Mouse (Mus musculus) midbrain, postnatal 0 days (tissue): ENCODE measurements around the gene Gxylt1. TPM values are rescaled to one million over a fixed set of nuclear protein-coding genes. Genes with fewer than 3 reads are reported as not detected.
"Not testable (repeated sequence)": the region's sequence is repeated elsewhere in the genome, so short reads cannot be mapped to it uniquely, and the experiment has no call there.

ENCODE experiments used
- ATAC-seq: fragments of 200-750 bp; cut with Nextera tagmentation; 2 replicates; pipeline ENCODE4 v1.8.0; 2017; ENCODE audit warnings: moderate number of reproducible peaks, mild to moderate bottlenecking, moderate TSS enrichment, moderate library complexity; ENCODE audit not compliant: low FRiP score
- DNase-seq: peaks from one replicate; pipeline ENCODE4 v3.0.0-alpha.2; 2015; ENCODE audit warnings: low spot score
- H3K27ac ChIP-seq: fragments of 300-500 bp; sonication (generic); 2 replicates; pipeline ENCODE4 v1.5.1; 2014; ENCODE audit warnings: low read depth, mild to moderate bottlenecking, low read length, mixed read lengths
- H3K27me3 ChIP-seq: fragments of 300-500 bp; sonication (generic); 2 replicates; pipeline ENCODE4 v1.6.1; 2014; ENCODE audit warnings: low read length, control low read depth, mixed read lengths; ENCODE audit not compliant: insufficient read depth
- H3K36me3 ChIP-seq: fragments of 300-500 bp; sonication (generic); 2 replicates; pipeline ENCODE4 v1.6.1; 2014; ENCODE audit warnings: low read length, control low read depth, mixed read lengths; ENCODE audit not compliant: insufficient read depth
- H3K4me1 ChIP-seq: fragments of 300-500 bp; sonication (generic); 2 replicates; pipeline ENCODE4 v1.6.1; 2014; ENCODE audit warnings: mild to moderate bottlenecking, control low read depth, antibody characterized with exemption, low read length, mixed read lengths; ENCODE audit not compliant: insufficient read depth
- H3K4me2 ChIP-seq: fragments of 300-500 bp; sonication (generic); 2 replicates; pipeline ENCODE4 v1.6.1; 2014; ENCODE audit warnings: low read depth, mild to moderate bottlenecking, low read length, mixed read lengths; ENCODE audit not compliant: poor library complexity, severe bottlenecking
- H3K4me3 ChIP-seq: fragments of 300-500 bp; sonication (generic); 2 replicates; pipeline ENCODE4 v1.5.1; 2014; ENCODE audit warnings: low read depth, mild to moderate bottlenecking, low read length, moderate library complexity
- H3K9ac ChIP-seq: fragments of 300-500 bp; sonication (generic); replicated peaks from 2 replicates; pipeline ENCODE4 v1.6.1; 2014; ENCODE audit warnings: mild to moderate bottlenecking, low read length, moderate library complexity, mixed read lengths; ENCODE audit not compliant: poor library complexity, severe bottlenecking
- H3K9me3 ChIP-seq: fragments of 300-500 bp; sonication (generic); 2 replicates; pipeline ENCODE4 v1.6.1; 2016; ENCODE audit warnings: low read length, control low read depth
- CTCF ChIP-seq: IDR thresholded peaks from 2 replicates; pipeline ENCODE4 v1.5.1; 2016; ENCODE audit warnings: antibody characterized with exemption, mild to moderate bottlenecking
- WGBS: fragments of 180-500 bp; shearing (Covaris S2); extraction: QIAGEN DNeasy Blood & Tissue Kit; methylation state at CpG from one replicate; pipeline ENCODE4 v1.1.7; 2014; 5-methylcytosine and 5-hydroxymethylcytosine counted together
- polyA plus RNA-seq: library from polyadenylated mRNA; unstranded; fragments of >200 nt; fragmentation: Nextera tagmentation; extraction: Ambion mirVana; gene quantifications from 2 replicates; pipeline ENCODE4 v1.2.1, GENCODE M21; 2015
- total RNA-seq: library from RNA; depleted of rRNA; stranded (reverse); fragments of >200 nt; gene quantifications from 2 replicates; pipeline ENCODE4 v1.2.3, GENCODE M21; 2014; rRNA removed

Gxylt1 gene
- total RNA-seq (5.0 and 7.7 TPM in 2 replicates), polyA plus RNA-seq (2.8 and 3.8 TPM in 2 replicates)

DNA sequence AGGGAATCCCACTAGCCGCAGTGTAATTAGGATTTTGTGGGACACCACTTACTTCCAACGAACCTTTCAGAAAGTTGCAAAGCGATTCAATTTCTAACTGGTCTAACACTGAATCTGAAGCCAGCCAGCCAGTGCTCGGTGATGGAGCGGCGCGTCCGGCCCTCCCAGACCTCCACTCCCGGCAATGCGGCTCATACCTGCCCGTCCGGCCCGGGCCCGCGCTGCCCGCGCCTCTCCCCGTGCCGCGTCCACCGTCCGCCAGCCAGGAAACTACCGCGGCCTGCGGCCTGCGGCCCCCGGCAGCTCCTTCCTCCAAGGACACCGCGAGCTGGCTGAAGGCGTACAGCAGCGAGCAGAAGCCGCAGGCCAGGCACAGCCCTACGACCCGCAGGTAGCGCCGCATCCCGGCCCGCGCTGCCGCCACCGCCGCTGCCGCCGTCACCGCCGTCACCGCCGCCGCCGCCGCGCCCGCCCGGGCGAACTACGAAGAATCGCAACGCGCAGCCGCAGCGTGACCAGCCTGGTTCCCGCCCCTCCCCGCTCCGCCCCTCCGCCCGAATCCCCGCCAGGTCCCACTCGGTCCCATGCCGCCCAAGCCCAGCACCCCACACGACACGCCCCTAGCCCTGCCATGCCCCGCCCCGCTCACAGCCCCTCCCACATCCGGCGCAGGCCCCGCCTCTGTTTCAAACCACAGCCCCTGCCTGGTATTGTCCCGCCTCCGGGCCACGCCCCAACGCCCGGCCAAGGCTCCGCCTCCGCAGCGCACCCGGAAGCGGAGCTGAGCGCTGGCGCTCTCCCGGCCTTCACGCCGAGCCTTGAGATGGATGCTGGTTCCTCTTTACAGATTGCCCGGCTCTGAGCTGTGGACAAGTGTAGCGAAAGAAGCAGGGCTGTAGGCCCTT lies at the start of gene Gxylt1:
Gene Gxylt1, minus strand, starts transcription at position 501 of the 905 bp plus-strand sequence.
- under 1% methylated on average over 72 of the region's 93 CpGs for WGBS
- Histone ChIP-seq H3K4me3 (peak within 1 kb of the TSS; percentile 77), H3K4me1 (peaks cover 4% of the 10 kb centered on the region; the same call in 1 of the 2 replicates), H3K4me2 (peak within 1 kb of the TSS; percentile 87), H3K9ac (peak within 1 kb of the TSS; percentile 72), H3K27ac (peak within 1 kb of the TSS; percentile 79), H3K9me3 (no peaks in the 10 kb centered on the region), H3K27me3 (no peaks in the 10 kb centered on the region), H3K36me3 (0 out of 2 replicates have a peak, but pooled peaks cover 5% of the 10 kb centered on the region)
- DNase-seq (peak; percentile 97), ATAC-seq (peak; percentile 98)
- no peak for TF ChIP-seq CTCF

DNA sequence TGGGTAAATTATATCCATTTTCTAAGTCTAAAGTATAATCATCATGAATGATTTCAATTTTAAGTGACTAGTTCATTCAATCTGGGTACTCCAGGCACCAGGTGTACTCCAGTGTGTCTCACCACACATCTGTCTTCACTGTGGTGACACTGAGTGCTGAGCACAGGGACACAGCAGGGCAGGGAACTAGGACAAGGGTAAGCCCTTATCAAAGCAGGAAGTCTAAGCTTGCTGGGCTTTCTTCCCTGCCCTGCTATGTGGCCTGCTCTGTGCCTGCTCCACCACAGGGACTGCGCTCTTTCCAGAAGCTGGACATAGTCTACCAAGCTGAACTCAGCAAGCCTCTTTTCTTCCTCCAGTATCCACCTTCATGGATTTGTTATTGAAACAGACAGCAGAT lies 43.8 kb upstream of the Gxylt1 start:
- Histone ChIP-seq H3K4me3 (no peak overlapping the region), H3K36me3 (peaks cover 2% of the 10 kb centered on the region; the same call in 1 of the 2 replicates), H3K9ac (no peak overlapping the region), H3K27me3 (no peaks in the 10 kb centered on the region), H3K27ac (no peak overlapping the region), H3K9me3 (no peaks in the 10 kb centered on the region), H3K4me2 (no peak overlapping the region), H3K4me1 (no peaks in the 10 kb centered on the region; the same call in none of the 2 replicates)
- no peak for TF ChIP-seq CTCF
- WGBS = 92% methylated on average over 1 of the region's 1 CpGs
- no peak for DNase-seq
- no peak for ATAC-seq

DNA sequence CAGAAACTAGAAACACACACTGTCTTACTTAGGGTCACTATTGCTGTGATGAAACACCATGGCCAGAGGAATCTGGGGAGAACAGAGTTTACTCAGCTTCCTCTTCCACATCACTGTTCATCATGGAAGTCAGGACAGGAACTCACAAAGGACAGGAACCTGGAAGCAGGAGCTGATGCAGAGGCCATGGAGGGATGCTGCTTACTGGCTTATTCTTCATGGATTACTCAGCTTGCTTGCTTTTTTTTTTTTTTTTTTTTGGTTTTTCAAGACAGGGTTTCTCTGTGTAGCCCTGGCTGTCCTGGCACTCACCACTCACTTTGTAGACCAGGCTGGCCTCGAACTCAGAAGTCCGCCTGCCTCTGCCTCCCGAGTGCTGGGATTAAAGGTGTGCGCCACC lies 35.3 kb upstream of the Gxylt1 start:
- H3K4me2 ChIP-seq, DNase-seq, H3K9ac ChIP-seq, H3K27ac ChIP-seq, H3K36me3 ChIP-seq, H3K9me3 ChIP-seq, H3K4me3 ChIP-seq, H3K4me1 ChIP-seq, H3K27me3 ChIP-seq, ATAC-seq: not testable (repeated sequence)
- WGBS = 97% methylated on average over 4 of the region's 4 CpGs

DNA sequence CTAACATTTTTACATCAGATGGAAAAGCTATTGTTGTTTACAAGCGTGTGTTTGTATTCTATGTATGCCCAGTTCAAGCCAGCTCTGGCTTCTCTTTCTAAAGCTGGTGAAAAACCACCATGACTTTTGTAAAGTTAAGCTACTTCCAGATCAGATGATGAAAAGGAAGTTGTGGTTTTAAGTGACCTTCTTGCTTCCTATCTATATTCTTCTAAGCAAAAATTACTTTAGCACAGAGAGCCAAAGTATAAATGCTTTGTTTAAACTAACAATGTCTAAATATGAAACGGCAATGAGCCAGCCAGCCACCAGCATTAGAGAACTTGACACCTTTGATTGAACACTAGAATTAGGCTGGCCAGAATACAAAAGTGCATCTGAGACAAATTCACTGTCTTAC lies 23.2 kb upstream of the Gxylt1 start:
- no peak overlapping the region for H3K27ac ChIP-seq
- WGBS = 86% methylated on average over 2 of the region's 2 CpGs
- no peaks in the 10 kb centered on the region for H3K36me3 ChIP-seq
- no peak overlapping the region for H3K9ac ChIP-seq
- H3K9me3 ChIP-seq = no peaks in the 10 kb centered on the region
- H3K4me1 ChIP-seq = no peaks in the 10 kb centered on the region
- no peak for TF ChIP-seq CTCF
- no peak for DNase-seq
- no peak for ATAC-seq
- no peaks in the 10 kb centered on the region for H3K27me3 ChIP-seq
- H3K4me3 ChIP-seq = no peak overlapping the region
- H3K4me2 ChIP-seq = no peak overlapping the region

DNA sequence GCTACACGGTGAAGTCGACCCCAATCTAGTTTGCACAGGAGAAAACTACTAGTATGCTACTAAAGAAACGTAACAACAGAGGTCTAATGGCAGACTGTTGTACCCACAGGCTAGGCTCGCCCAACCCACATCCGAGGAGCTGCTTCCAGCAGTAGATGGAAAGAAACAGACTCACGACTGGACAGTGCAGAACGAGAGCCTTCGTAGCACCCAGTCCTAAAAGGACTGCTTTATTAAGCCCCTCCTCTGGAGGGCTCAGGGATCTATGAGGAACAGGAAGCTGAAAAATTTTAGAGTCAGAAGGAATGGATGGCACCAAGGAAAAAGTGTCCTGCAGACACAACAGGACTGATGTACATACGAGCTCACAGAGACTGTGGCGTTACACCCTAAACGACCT lies 19.5 kb upstream of the Gxylt1 start:
- Histone ChIP-seq H3K36me3 (no peaks in the 10 kb centered on the region), H3K27me3 (no peaks in the 10 kb centered on the region), H3K4me2 (no peak overlapping the region), H3K9ac (no peak overlapping the region), H3K9me3 (no peaks in the 10 kb centered on the region), H3K4me1 (no peaks in the 10 kb centered on the region), H3K4me3 (no peak overlapping the region), H3K27ac (no peak overlapping the region)
- 86% methylated on average over 11 of the region's 11 CpGs for WGBS
- ATAC-seq = no peak
- no peak for TF ChIP-seq CTCF
- DNase-seq = no peak

DNA sequence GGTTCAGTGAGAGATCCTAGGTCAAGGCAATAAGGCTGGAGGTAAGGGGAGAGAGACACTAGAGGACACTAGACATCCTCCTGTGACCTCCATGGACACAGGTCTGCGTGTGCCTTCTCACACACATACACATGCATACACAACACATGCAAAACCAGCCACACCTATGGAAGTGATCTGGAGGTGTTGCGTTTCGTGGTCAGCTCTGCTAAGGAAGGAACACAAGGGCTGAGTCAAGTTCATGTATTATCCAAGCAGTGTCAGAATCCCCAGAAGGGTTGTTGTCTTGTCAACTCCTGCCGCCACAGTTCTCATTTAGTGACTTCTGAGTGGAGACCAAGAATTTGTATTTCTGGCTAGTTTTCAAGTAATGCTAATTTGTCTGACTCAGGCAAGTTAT lies 13.3 kb upstream of the Gxylt1 start:
- Histone ChIP-seq H3K4me2 (no peak overlapping the region), H3K27ac (no peak overlapping the region), H3K4me3 (no peak overlapping the region), H3K9ac (no peak overlapping the region), H3K27me3 (no peaks in the 10 kb centered on the region), H3K4me1 (no peaks in the 10 kb centered on the region), H3K9me3 (no peaks in the 10 kb centered on the region), H3K36me3 (peaks cover 4% of the 10 kb centered on the region; the same call in 1 of the 2 replicates)
- ATAC-seq (no peak), DNase-seq (no peak)
- 90% methylated on average over 4 of the region's 4 CpGs for WGBS
- TF ChIP-seq CTCF = no peak
